Mouse (Mus musculus): Measurements from ENCODE around the gene Lce6a. TPM values are rescaled to one million over a fixed set of nuclear protein-coding genes. Genes with fewer than 3 reads are reported as not detected.

Gene Lce6a
- not detected in 2 replicates for polyA plus RNA-seq (2015; fragmentation: Nextera tagmentation; extraction: Ambion mirVana)

DNA sequence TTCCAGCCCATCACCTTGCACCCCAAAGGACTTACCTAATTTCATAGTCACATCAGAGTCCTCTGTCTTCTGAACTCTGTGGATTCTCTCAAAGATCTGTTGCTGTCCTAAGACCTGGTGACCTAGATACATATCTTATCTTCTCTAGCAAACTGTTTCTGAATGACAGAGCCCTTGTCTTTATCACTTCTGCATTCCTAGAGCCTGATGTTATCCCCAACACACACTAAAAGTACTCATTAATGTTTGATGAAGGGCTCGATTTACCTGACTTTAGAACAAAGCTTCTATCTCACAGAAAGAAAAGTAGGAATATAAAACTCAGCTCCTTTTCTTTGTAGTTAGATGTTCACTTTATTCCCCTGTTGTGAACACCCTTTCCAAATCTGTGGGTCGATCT lies at the start of gene Lce6a:
Gene Lce6a (minus strand): TSS at position 101 of the 400 bp plus-strand sequence.
- no peak for DNase-seq (ENCODE audit: low spot score)

- no peak for DNase-seq (ENCODE audit: low spot score)
Observed at GRCm38 (mm10) chr3:92670215-92670614, 48.8 kb upstream of the Lce6a start, which contains the start of gene Lce1a2. Gene Lce1a2 (minus strand): TSS chr3:92670315.

- DNase-seq (ENCODE audit: low spot score), result no peak
Observed at GRCm38 (mm10) chr3:92656826-92657225, 35.4 kb upstream of the Lce6a start, which contains the start of gene Lce1b. Gene Lce1b (minus strand): TSS chr3:92656926.

DNA sequence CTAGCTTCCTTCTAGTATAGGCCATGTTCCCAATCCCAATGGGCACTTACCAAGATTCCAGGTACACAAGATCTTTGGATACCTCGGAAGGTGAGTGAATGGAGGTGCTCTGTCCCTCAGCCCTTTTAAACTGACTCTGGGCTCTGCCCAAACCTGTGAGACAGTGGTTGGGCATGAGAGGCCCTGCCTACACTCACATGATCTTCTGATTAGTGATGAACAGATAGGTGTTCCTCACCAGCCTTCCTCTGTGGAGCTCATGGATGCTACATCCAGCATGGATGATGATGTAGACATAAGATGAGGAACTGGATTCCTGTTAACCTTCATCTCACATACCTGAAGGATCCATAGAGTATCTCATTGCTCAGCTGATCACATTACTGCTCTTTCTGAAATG lies 26.7 kb upstream of the Lce6a start, which contains the start of gene Lce1a1:
Gene Lce1a1 (minus strand): TSS at position 101 of the 400 bp plus-strand sequence.
- no peak for DNase-seq (ENCODE audit: low spot score)

DNA sequence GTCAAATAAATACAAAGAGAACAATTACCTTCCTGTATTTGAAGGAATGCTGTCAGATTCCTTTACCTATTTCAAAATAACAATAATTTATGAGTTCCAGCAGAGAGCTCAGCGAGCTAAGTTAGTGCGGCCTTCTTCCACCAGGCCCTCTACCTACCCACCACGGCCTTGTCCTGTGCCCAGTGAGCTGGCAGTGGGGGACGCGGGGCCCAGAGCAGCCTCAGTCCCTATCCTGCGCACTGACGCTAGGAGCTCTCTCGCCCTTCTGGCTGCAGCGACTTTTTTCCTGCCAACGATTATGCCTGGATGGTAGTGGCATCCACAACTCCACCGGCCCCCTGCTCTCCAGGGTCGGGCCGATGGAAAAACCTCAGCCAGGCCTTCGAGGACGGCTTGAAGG lies 18.4 kb upstream of the Lce6a start:
- no peak for DNase-seq (ENCODE audit: low spot score)

DNA sequence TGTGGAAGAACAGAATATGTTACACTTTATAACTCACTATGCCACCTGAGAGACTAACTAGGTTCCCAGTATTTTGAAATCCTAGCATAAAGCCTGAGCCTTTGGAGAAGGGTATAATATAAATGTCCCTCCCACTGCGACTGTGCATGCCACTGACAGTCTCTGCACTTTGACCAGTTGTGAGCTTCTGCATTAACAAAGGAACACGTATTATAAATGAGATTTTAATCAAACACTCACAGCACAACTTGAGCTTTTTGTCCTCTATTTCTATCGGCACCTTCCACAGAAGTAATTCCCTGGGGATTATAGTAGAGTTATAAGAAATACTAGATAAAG lies 17.2 kb upstream of the Lce6a start:
- DNase-seq (ENCODE audit: low spot score), result no peak

- DNase-seq (ENCODE audit: low spot score), result no peak
Observed at GRCm38 (mm10) chr3:92637745-92638652, 16.5 kb upstream of the Lce6a start.

- no peak for DNase-seq (ENCODE audit: low spot score)
Observed at GRCm38 (mm10) chr3:92609804-92610203, 11.7 kb downstream of the Lce6a start.

DNA sequence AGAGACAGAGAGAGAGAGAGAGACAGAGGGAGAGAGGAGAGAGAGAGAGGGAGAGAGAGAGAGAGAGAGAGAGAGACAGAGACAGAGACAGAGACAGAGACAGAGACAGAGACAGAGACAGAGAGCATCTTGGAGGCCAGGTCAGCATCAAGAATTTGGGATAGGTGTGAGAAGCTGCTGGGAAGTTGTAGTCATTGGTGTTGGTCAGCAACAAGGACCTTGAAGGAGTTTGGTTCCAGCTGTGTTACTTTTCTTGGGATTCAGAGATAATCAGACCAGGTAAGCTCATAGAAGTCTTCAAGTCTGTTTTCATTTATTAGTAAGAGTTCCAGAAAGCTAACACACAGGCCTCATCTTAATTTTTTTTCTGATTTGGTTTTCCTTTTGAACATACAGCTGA lies 14.1 kb downstream of the Lce6a start, which contains the start of gene 2210017I01Rik:
Gene 2210017I01Rik (minus strand): TSS at position 101 of the 400 bp plus-strand sequence.
- no peak for DNase-seq (ENCODE audit: low spot score)

DNA sequence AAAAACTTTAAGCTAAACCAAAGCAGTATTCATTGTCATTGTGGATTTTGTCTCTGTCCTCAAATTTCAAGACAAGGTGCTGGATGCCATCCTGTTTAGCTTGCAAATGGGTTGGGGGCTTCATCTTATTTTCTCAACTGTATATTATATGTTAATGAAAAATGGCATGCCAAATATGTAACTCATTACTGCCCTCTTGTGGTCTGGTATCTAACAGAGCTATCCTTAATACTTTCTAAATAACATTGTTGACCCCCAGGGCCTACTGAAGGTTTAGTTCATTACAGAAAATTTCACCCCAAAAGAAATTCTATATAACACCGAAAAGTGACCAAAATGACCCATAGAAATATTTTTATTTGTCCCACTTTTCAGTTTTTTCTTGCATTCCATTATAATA lies 19.3 kb downstream of the Lce6a start:
- DNase-seq (ENCODE audit: low spot score), result peak; percentile 5

DNA sequence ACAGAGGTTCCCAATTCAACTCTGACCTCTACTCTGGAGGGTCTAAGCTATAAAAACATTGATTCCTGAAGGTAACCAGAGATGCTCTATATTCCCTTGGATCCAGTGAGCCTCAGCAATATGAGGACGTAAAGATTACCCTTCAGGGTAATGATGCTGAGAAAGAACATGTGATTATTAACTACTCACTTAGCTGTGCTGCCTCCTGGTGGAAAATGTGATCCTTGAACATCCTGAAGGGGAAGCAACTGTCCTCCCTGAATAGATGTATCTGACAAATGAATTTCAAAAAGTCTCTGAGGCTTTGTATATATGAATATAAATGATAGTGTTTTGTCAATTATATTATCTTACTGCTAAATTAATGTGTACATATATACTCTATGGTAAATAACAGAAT lies 21.0 kb downstream of the Lce6a start:
- no peak for DNase-seq (ENCODE audit: low spot score)

GRCm38 (mm10) chr3:92599973-92600372 lies 21.5 kb downstream of the Lce6a start:
- DNase-seq (ENCODE audit: low spot score), result no peak

GRCm38 (mm10) chr3:92598429-92598828 lies 23.0 kb downstream of the Lce6a start:
- DNase-seq (ENCODE audit: low spot score), result no peak

- no peak for DNase-seq (ENCODE audit: low spot score)
Observed at GRCm38 (mm10) chr3:92588858-92589257, 32.6 kb downstream of the Lce6a start, which contains the start of gene Smcp. Gene Smcp (minus strand): TSS chr3:92588997.

DNA sequence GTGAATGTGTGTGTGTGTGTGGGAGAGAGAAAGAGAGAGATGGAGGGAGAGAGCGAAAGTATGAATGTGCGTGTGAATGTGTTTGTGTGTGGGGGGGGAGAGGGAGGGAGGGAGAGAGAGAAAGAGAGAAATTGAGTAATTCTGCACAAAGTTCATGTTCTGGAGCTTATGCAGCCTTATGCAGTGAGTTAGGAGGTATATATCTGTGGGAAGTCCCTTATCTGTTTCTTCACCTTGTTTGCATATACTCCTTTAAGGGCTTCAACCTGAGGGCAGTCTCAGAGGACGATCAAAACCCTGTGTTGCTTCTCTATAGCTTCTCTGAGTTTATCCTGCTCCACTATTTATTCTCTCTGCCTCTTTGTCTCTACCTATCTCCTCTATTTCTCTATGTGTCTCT lies 34.3 kb downstream of the Lce6a start:
- DNase-seq (ENCODE audit: low spot score), result no peak

- no peak for DNase-seq (ENCODE audit: low spot score)
Observed at GRCm38 (mm10) chr3:92585055-92585454, 36.4 kb downstream of the Lce6a start.

GRCm38 (mm10) chr3:92583164-92583826 lies 38.2 kb downstream of the Lce6a start:
- DNase-seq (ENCODE audit: low spot score), result no peak

- no peak for DNase-seq (ENCODE audit: low spot score)
Observed at GRCm38 (mm10) chr3:92579508-92579907, 42.0 kb downstream of the Lce6a start.

DNA sequence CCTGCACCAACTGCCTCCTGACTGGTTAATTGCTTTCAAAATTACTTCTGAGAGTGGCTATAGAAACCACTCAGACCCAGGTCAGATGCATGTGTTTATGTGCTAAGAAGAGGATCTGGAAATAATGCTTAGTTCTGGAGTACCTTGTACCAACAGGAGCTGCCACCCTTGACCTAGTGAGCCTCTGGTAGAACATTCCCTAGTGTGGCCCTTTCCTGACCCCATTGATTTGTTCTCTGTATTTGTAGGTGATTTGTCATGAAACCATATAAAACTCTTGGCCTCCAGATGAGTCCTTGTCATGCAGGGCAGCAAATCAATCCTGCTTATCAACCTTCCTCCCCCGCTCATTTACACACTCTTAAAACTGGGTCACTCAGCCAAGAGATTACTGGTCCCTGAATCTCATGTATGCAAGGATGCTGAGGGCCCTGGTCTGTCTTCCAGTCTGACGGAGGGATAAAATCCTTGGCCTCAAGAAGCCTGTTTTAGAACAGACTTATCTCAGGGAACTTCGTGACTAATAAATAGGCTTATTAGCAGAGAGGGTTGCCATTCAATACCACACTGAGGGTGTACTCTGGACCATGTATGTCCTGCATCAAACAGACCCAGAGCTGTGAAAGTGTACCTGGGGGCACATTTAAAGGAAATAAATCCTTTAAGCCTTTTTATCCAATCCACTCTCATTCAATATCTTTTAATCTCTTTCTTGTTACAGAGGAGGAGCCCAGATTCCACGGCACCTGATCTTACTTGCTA lies 42.6 kb downstream of the Lce6a start:
- DNase-seq (ENCODE audit: low spot score), result no peak

GRCm38 (mm10) chr3:92573449-92574041 lies 47.9 kb downstream of the Lce6a start, which contains the start of gene Ivl:
Gene Ivl (minus strand): TSS chr3:92573735.
- no peak for DNase-seq (ENCODE audit: low spot score)

Measured in thymus, postnatal 0 days (tissue).